Mouse (Mus musculus): ENCODE measurements around the gene 1700022I11Rik.

DNA sequence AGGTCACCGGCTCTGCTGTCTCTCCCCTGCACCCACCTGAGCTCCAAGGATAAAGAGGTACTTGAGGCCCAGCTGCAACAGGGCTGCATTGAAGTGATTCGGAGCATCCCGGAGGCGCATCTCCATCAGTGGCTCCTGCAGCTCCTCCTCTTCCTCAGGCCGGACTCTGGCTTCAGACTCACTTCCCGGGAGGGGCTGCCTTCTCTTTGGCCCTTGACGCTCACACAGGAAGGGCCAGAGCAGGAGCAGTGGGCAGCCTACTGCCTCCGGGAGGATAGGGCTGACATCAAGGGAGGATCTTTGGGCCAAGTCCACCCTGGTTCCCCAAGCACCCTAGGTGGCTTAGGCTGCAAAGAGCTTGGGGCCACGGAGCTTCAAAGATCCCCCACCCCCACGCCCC lies 49.8 kb downstream of the 1700022I11Rik start:
- TF ChIP-seq CEBPB (IDR thresholded peaks at IDR 0.05; ENCODE audit: low read depth): no peak
- TF ChIP-seq CTCF (IDR thresholded peaks at IDR 0.05; ENCODE audit: control insufficient read depth, insufficient read depth, insufficient read length): no peak
